Comparison of ENCODE assay signal across 8 mouse cellular contexts in genomic region chrX:93831561-93832336, GRCm38 (mm10). TPM values are rescaled to one million over a fixed set of nuclear protein-coding genes. Genes with fewer than 3 reads are reported as not detected.
A peak's percentile ranks its signal among the peaks of the same experiment; 100 is the strongest.
DNase-seq lines count a peak whose midpoint lies in the region; ATAC-seq and TF ChIP-seq lines count a peak whose summit lies in the region.

Pdk3 (minus strand) TSS chrX:93832201.

- peak; percentile 97 for ATAC-seq in embryonic facial prominence, embryonic 14.5 days (ENCODE audit: low read depth)
- ATAC-seq in limb, embryonic 14.5 days (ENCODE audit: low FRiP score, low read depth): peak; percentile 94
- peak; percentile 98 for ATAC-seq in midbrain, postnatal 0 days (ENCODE audit: low FRiP score)

- no peaks in the 10 kb centered on the region for H3K36me3 ChIP-seq in embryonic facial prominence, embryonic 14.5 days (ENCODE audit: control insufficient read depth, insufficient read depth, low read length)
- H3K36me3 ChIP-seq in heart, adult 2 months (ENCODE audit: control insufficient read depth, insufficient read depth, low read length): no peaks in the 10 kb centered on the region
- no peaks in the 10 kb centered on the region for H3K36me3 ChIP-seq in limb, embryonic 14.5 days (ENCODE audit: control insufficient read depth, insufficient read depth, low read length)
- no peaks in the 10 kb centered on the region for H3K36me3 ChIP-seq in midbrain, postnatal 0 days (ENCODE audit: insufficient read depth, low read length)

- H3K9me3 ChIP-seq in embryonic facial prominence, embryonic 14.5 days (ENCODE audit: control insufficient read depth, low read length): no peaks in the 10 kb centered on the region
- no peaks in the 10 kb centered on the region for H3K9me3 ChIP-seq in limb, embryonic 14.5 days (ENCODE audit: control insufficient read depth, low read length)
- H3K9me3 ChIP-seq in midbrain, postnatal 0 days (ENCODE audit: low read length): no peaks in the 10 kb centered on the region

- peak within 1 kb of the TSS; percentile 54 for H3K4me2 ChIP-seq in embryonic facial prominence, embryonic 14.5 days (ENCODE audit: low read depth, low read length)
- H3K4me2 ChIP-seq in limb, embryonic 14.5 days (replicated peaks; ENCODE audit: low read depth, low read length, severe bottlenecking): peak within 1 kb of the TSS; percentile 48
- H3K4me2 ChIP-seq in midbrain, postnatal 0 days (ENCODE audit: low read depth, low read length, poor library complexity, severe bottlenecking): peak within 1 kb of the TSS; percentile 48

- peaks cover 5% of the 10 kb centered on the region; the same call in 1 of the 2 replicates for H3K27me3 ChIP-seq in embryonic facial prominence, embryonic 14.5 days (replicated peaks; ENCODE audit: control insufficient read depth, insufficient read depth, low read length)
- H3K27me3 ChIP-seq in heart, adult 2 months (ENCODE audit: control insufficient read depth, insufficient read depth, low read length): no peaks in the 10 kb centered on the region
- H3K27me3 ChIP-seq in limb, embryonic 14.5 days (ENCODE audit: control insufficient read depth, insufficient read depth, low read length): no peaks in the 10 kb centered on the region
- H3K27me3 ChIP-seq in midbrain, postnatal 0 days (ENCODE audit: insufficient read depth, low read length): no peaks in the 10 kb centered on the region

- H3K9ac ChIP-seq in embryonic facial prominence, embryonic 14.5 days (ENCODE audit: low read depth, low read length): peak within 1 kb of the TSS; percentile 73
- H3K9ac ChIP-seq in heart, adult 2 months (ENCODE audit: low read depth, low read length): peak within 1 kb of the TSS; percentile 75
- H3K9ac ChIP-seq in limb, embryonic 14.5 days (ENCODE audit: low read depth, low read length, severe bottlenecking): peak within 1 kb of the TSS; percentile 65
- H3K9ac ChIP-seq in midbrain, postnatal 0 days (replicated peaks; ENCODE audit: low read length, poor library complexity, severe bottlenecking): peak within 1 kb of the TSS; percentile 64

- peak within 1 kb of the TSS; percentile 60 for H3K4me3 ChIP-seq in embryonic facial prominence, embryonic 14.5 days (ENCODE audit: low read depth, low read length)
- H3K4me3 ChIP-seq in heart, adult 2 months: peak within 1 kb of the TSS; percentile 56
- H3K4me3 ChIP-seq in limb, embryonic 14.5 days (replicated peaks; ENCODE audit: low read length): peak within 1 kb of the TSS; percentile 55
- H3K4me3 ChIP-seq in midbrain, postnatal 0 days (ENCODE audit: low read depth, low read length): peak within 1 kb of the TSS; percentile 58

- TF ChIP-seq EP300 in heart, adult 2 months (IDR thresholded peaks at IDR 0.05; ENCODE audit: insufficient read depth, low read depth, low read length): no peak

- TF ChIP-seq CTCF in heart, adult 2 months (IDR thresholded peaks at IDR 0.05): no peak
- TF ChIP-seq CTCF in midbrain, postnatal 0 days (IDR thresholded peaks at IDR 0.05): no peak

- 0 out of 2 replicates have a peak, but pooled peaks have one; percentile 52 for TF ChIP-seq POLR2A in heart, adult 2 months (IDR thresholded peaks at IDR 0.05; ENCODE audit: insufficient read depth, low read depth, low read length)
- TF ChIP-seq POLR2A in limb, embryonic 14.5 days (IDR thresholded peaks at IDR 0.05; ENCODE audit: borderline replicate concordance, extremely low read depth, insufficient read depth, insufficient read length): no peak

- peak within 1 kb of the TSS; percentile 87 for H3K27ac ChIP-seq in embryonic facial prominence, embryonic 14.5 days (replicated peaks; ENCODE audit: low read depth, low read length)
- peak within 1 kb of the TSS; percentile 30; the same call in 1 of the 2 replicates for H3K27ac ChIP-seq in heart, adult 2 months
- peak within 1 kb of the TSS; percentile 90 for H3K27ac ChIP-seq in limb, embryonic 14.5 days (replicated peaks; ENCODE audit: low read depth, low read length)
- H3K27ac ChIP-seq in midbrain, postnatal 0 days (ENCODE audit: low read depth, low read length): peak within 1 kb of the TSS; percentile 59; the same call in 1 of the 2 replicates

- no peaks in the 10 kb centered on the region for H3K4me1 ChIP-seq in embryonic facial prominence, embryonic 14.5 days (ENCODE audit: control insufficient read depth, insufficient read depth, low read length)
- H3K4me1 ChIP-seq in heart, adult 2 months (ENCODE audit: control insufficient read depth, insufficient read depth, low read length): no peaks in the 10 kb centered on the region; the same call in 1 of the 2 replicates
- no peaks in the 10 kb centered on the region; the same call in 1 of the 2 replicates for H3K4me1 ChIP-seq in limb, embryonic 14.5 days (ENCODE audit: control insufficient read depth, insufficient read depth, low read length)
- H3K4me1 ChIP-seq in midbrain, postnatal 0 days (ENCODE audit: insufficient read depth, low read length): no peaks in the 10 kb centered on the region

- H3K79me2 ChIP-seq in heart, adult 2 months (replicated peaks; ENCODE audit: control insufficient read depth, insufficient read depth, low read length): no peaks in the 10 kb centered on the region

- DNase-seq in 3T3-L1 (ENCODE audit: low read depth, low spot score): peak; percentile 83
- DNase-seq in adrenal gland, postnatal 4 days (ENCODE audit: low spot score in 2 of 2): peak; percentile 29 to 39
- DNase-seq in embryonic facial prominence, embryonic 14.5 days (ENCODE audit: low spot score): peak; percentile 93
- DNase-seq in heart, adult 2 months: peak; percentile 83 to 87
- DNase-seq in kidney, adult 9 months: peak; percentile 79
- DNase-seq in limb, embryonic 14.5 days (ENCODE audit: low spot score): peak; percentile 82
- DNase-seq in midbrain, postnatal 0 days (ENCODE audit: low spot score): peak; percentile 87
- DNase-seq in spleen, postnatal 14 days (ENCODE audit: low spot score in 2 of 2): peak; percentile 43 to 58

- intact Hi-C loops in heart, adult 2 months (cut with DNase I): no loop called here

- 20% methylated on average over 31 of the region's 68 CpGs for WGBS in embryonic facial prominence, embryonic 14.5 days
- WGBS in heart, adult 2 months: 18% methylated on average over 66 of the region's 68 CpGs
- WGBS in limb, embryonic 14.5 days: 36% methylated on average over 47 of the region's 68 CpGs
- 28% methylated on average over 32 of the region's 68 CpGs for WGBS in midbrain, postnatal 0 days

RNA-seq across cellular contexts. Expression of gene Pdk3, which starts in this region (rescaled TPM):
- total RNA-seq in adrenal gland, postnatal 4 days (2021): 10 to 100 TPM; 24.4 to 26.2 TPM
- 53.1 and 64.4 TPM in 2 replicates for polyA plus RNA-seq in embryonic facial prominence, embryonic 14.5 days (2014; fragmentation: Nextera tagmentation; extraction: Ambion mirVana)
- total RNA-seq in heart, adult 2 months (2021): 1 to 10 TPM; 2.6 to 3.0 TPM
- polyA plus RNA-seq in heart, adult 2 months (2012; rRNA removed): 3.2 and 5.4 TPM in 2 replicates
- polyA plus RNA-seq in limb, embryonic 14.5 days (2012; rRNA removed): 31.0 and 33.6 TPM in 2 replicates
- 56.7 and 63.1 TPM in 2 replicates for polyA plus RNA-seq in limb, embryonic 14.5 days (2014; fragmentation: Nextera tagmentation; extraction: Ambion mirVana)
- 19.5 and 23.1 TPM in 2 replicates for total RNA-seq in midbrain, postnatal 0 days (2014; rRNA removed)
- polyA plus RNA-seq in midbrain, postnatal 0 days (2015; fragmentation: Nextera tagmentation; extraction: Ambion mirVana): 14.7 and 14.9 TPM in 2 replicates

Comparison
In these comparisons a context has a peak if more than half of its experiments do, and no peak if none do; other contexts are left out.
1. Peak in every context shown above with its lines: DNase-seq, ATAC-seq, H3K4me3 ChIP-seq and H3K27ac ChIP-seq.
2. DNase-seq: peak in every context shown above with its lines; median percentile 93 in embryonic facial prominence, embryonic 14.5 days; 87 in midbrain, postnatal 0 days; 85 in heart, adult 2 months; 83 in 3T3-L1; 82 in limb, embryonic 14.5 days; 79 in kidney, adult 9 months; 50 in spleen, postnatal 14 days; 34 in adrenal gland, postnatal 4 days.
3. H3K27ac ChIP-seq: peak in every context shown above with its lines; median percentile 90 in limb, embryonic 14.5 days; 87 in embryonic facial prominence, embryonic 14.5 days; 59 in midbrain, postnatal 0 days; 30 in heart, adult 2 months.